Mouse (Mus musculus) hindbrain, embryonic 14.5 days (tissue): ENCODE data around the gene Lrp2. TPM values are rescaled to one million over a fixed set of nuclear protein-coding genes. Genes with fewer than 3 reads are reported as not detected.

ENCODE experiments used
- ATAC-seq: fragments of 200-750 bp; cut with Nextera tagmentation; 2 replicates; pipeline ENCODE4 v1.8.0; 2017; ENCODE audit warnings: moderate number of reproducible peaks, mild to moderate bottlenecking, moderate TSS enrichment, moderate library complexity; ENCODE audit not compliant: low FRiP score
- DNase-seq: peaks from one replicate; pipeline ENCODE4 v3.0.0-alpha.2; 2015; ENCODE audit warnings: low spot score
- H3K27ac ChIP-seq: fragments of 300-500 bp; sonication (generic); 2 replicates; pipeline ENCODE4 v1.5.1; 2014; ENCODE audit warnings: mild to moderate bottlenecking, moderate library complexity
- H3K27me3 ChIP-seq: fragments of 300-500 bp; sonication (generic); 2 replicates; pipeline ENCODE4 v1.6.1; 2014; ENCODE audit warnings: mild to moderate bottlenecking, low read length, mixed read lengths; ENCODE audit not compliant: control insufficient read depth, insufficient read depth
- H3K36me3 ChIP-seq: fragments of 300-500 bp; sonication (generic); replicated peaks from 2 replicates; pipeline ENCODE4 v1.6.1; 2014; ENCODE audit not compliant: control insufficient read depth, insufficient read depth
- H3K4me1 ChIP-seq: fragments of 300-500 bp; sonication (generic); replicated peaks from 2 replicates; pipeline ENCODE4 v1.6.1; 2014; ENCODE audit warnings: antibody characterized with exemption, low read length, mixed read lengths; ENCODE audit not compliant: control insufficient read depth, insufficient read depth
- H3K4me2 ChIP-seq: fragments of 300-500 bp; sonication (generic); replicated peaks from 2 replicates; pipeline ENCODE4 v1.6.1; 2014; ENCODE audit warnings: mild to moderate bottlenecking, moderate library complexity
- H3K4me3 ChIP-seq: fragments of 300-500 bp; sonication (generic); replicated peaks from 2 replicates; pipeline ENCODE4 v1.5.1; 2014; ENCODE audit warnings: mild to moderate bottlenecking, low read length
- H3K9ac ChIP-seq: fragments of 300-500 bp; sonication (generic); 2 replicates; pipeline ENCODE4 v1.6.1; 2014
- H3K9me3 ChIP-seq: fragments of 300-500 bp; sonication (generic); 2 replicates; pipeline ENCODE4 v1.6.1; 2016; ENCODE audit warnings: low read length; ENCODE audit not compliant: control insufficient read depth
- WGBS: fragments of 180-500 bp; shearing (Covaris S2); extraction: QIAGEN DNeasy Blood & Tissue Kit; methylation state at CpG from one replicate; pipeline ENCODE4 v1.1.7; 2014; 5-methylcytosine and 5-hydroxymethylcytosine counted together
- polyA plus RNA-seq: library from polyadenylated mRNA; unstranded; fragments of >200 nt; fragmentation: Nextera tagmentation; extraction: Ambion mirVana; gene quantifications from 2 replicates; pipeline ENCODE4 v1.2.1, GENCODE M21; 2014

Gene Lrp2
- polyA plus RNA-seq, 1 experiment from 2014 or later: 1.7 TPM

DNA sequence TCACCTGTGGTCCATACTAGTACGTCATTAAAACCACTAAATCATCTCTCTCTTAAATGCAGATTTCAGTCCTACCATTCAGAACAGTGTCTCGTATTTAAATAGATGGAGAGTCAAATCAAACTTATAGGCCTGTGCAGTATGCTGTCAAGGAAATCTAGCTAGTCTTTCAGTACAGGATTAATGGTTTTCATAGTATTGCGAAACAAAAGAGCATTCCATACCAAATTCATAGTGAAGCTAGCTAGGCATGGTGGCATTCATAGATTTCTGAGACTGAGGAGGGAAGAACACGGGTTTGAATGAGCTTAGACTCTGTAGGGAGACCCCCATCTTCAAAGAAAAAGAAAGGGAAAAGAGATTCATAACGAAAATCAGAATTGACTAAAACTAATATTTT is 74.1 kb downstream of the Lrp2 start:
- no peak overlapping the region for H3K27ac ChIP-seq
- no peaks in the 10 kb centered on the region for H3K27me3 ChIP-seq
- H3K4me2 ChIP-seq: no peak overlapping the region
- no peaks in the 10 kb centered on the region for H3K9me3 ChIP-seq
- H3K36me3 ChIP-seq: no peaks in the 10 kb centered on the region
- no peak overlapping the region for H3K4me3 ChIP-seq
- DNase-seq (no peak), ATAC-seq (no peak)
- 90% methylated on average over 5 of the region's 5 CpGs for WGBS
- H3K9ac ChIP-seq: no peak overlapping the region
- H3K4me1 ChIP-seq: no peaks in the 10 kb centered on the region

DNA sequence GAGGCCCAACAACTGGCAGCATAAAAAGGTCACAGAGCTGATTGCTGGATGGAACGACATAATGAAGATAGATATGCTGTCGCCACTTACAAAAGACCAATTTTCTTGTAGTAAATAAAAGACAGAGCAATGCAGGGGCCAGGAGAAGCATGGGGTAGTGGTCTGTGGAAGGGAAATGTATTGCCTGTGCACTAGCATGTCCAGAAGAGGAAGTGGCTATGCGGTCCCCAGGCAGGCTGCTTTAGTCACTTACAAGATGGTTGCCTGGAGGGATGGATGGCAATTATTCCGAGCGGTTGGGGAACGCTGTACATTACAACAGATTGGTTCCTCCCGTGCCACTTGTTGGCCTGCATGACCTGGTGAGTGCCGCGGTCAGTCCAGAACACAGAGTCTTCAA is 85.5 kb downstream of the Lrp2 start:
- Histone ChIP-seq H3K4me1 (no peaks in the 10 kb centered on the region), H3K36me3 (no peaks in the 10 kb centered on the region), H3K27me3 (no peaks in the 10 kb centered on the region), H3K9ac (no peak overlapping the region), H3K4me3 (no peak overlapping the region), H3K4me2 (no peak overlapping the region), H3K9me3 (no peaks in the 10 kb centered on the region), H3K27ac (no peak overlapping the region)
- DNase-seq (no peak), ATAC-seq (no peak)
- 72% methylated on average over 9 of the region's 9 CpGs for WGBS

GRCm38 (mm10) chr2:69493130-69493529 is 92.7 kb downstream of the Lrp2 start:
- 92% methylated on average over 4 of the region's 4 CpGs for WGBS
- no peak overlapping the region for H3K4me3 ChIP-seq
- no peaks in the 10 kb centered on the region for H3K4me1 ChIP-seq
- no peak overlapping the region for H3K9ac ChIP-seq
- H3K4me2 ChIP-seq: no peak overlapping the region
- no peaks in the 10 kb centered on the region for H3K9me3 ChIP-seq
- no peak overlapping the region for H3K27ac ChIP-seq
- ATAC-seq: no peak
- H3K36me3 ChIP-seq: no peaks in the 10 kb centered on the region
- peak; percentile 54 for DNase-seq
- no peaks in the 10 kb centered on the region for H3K27me3 ChIP-seq

DNA sequence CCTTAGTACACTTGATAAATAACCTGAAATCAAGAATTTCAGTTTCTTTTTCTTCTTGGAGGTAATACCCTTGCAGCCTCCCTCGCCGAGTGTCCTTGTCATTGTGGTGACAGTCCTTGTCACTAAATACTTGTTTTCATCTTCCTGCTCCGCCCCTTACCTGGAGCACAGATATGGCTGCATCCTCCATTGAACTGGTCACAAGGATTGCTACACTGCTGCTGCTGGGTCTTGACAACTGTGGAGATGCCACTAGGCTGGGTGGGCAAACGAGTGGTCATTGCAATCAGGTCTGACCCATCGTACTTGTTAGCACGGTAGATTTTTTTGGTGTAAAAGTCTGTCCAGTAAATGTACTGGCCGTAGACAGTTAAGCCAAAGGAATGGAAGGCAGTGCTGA is 104.9 kb downstream of the Lrp2 start:
- Histone ChIP-seq H3K27me3 (no peaks in the 10 kb centered on the region), H3K27ac (no peak overlapping the region), H3K9ac (no peak overlapping the region), H3K9me3 (peaks cover 4% of the 10 kb centered on the region; the same call in 1 of the 2 replicates), H3K4me1 (no peaks in the 10 kb centered on the region), H3K4me3 (no peak overlapping the region), H3K4me2 (no peak overlapping the region), H3K36me3 (no peaks in the 10 kb centered on the region)
- DNase-seq (no peak), ATAC-seq (no peak)
- whole genome bisulfite sequencing: 97% methylated on average over 7 of the region's 7 CpGs

DNA sequence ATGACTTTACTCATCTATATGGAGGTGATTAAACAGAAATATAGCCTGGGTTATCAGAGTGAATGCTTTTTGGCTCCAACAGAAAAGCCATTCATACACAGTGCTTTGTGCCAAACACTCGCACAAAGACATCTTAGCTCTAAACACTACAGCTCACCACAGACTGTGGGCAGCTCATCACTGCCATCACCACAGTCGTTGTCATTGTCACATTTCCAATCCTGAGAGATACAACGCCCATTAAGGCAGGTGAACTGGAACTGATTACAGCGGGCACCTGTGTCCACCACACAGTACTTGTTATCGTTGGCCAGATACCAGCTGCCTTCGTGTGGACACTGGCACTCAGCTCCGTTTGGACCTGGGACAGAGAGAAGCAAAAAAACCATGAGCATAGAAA is 106.0 kb downstream of the Lrp2 start:
- DNase-seq: no peak
- Histone ChIP-seq H3K9ac (no peak overlapping the region), H3K27me3 (no peaks in the 10 kb centered on the region), H3K4me3 (no peak overlapping the region), H3K4me2 (no peak overlapping the region), H3K9me3 (peaks cover 4% of the 10 kb centered on the region; the same call in 1 of the 2 replicates), H3K4me1 (no peaks in the 10 kb centered on the region), H3K36me3 (no peaks in the 10 kb centered on the region), H3K27ac (no peak overlapping the region)
- ATAC-seq: no peak
- WGBS: 89% methylated on average over 7 of the region's 7 CpGs

GRCm38 (mm10) chr2:69476901-69477300 is 109.0 kb downstream of the Lrp2 start:
- no peak for DNase-seq
- no peak overlapping the region for H3K27ac ChIP-seq
- 79% methylated on average over 7 of the region's 7 CpGs for WGBS
- H3K4me2 ChIP-seq: no peak overlapping the region
- H3K9ac ChIP-seq: no peak overlapping the region
- H3K27me3 ChIP-seq: no peaks in the 10 kb centered on the region
- H3K9me3 ChIP-seq: no peaks in the 10 kb centered on the region
- H3K36me3 ChIP-seq: no peaks in the 10 kb centered on the region
- no peak for ATAC-seq
- no peak overlapping the region for H3K4me3 ChIP-seq
- no peaks in the 10 kb centered on the region for H3K4me1 ChIP-seq

DNA sequence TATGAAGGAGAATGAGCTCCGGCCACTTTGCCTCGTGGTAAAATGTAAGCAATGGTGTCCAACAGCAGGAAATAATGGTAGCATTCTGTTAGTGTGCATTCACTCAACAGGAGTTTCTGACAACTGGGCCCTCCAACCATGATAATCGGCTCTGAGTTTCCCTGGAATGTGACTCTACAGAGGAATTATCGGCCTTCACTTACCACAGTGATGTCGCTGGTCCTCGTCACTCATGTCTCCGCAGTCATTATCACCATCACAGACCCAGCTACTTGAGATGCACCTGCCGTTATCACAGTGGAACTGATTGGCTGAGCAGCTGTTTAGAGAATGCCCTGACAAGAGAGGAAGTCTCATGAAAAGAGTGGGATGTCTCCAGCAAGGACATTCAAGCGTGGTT is 110.7 kb downstream of the Lrp2 start:
- no peaks in the 10 kb centered on the region for H3K4me1 ChIP-seq
- no peaks in the 10 kb centered on the region for H3K9me3 ChIP-seq
- H3K27ac ChIP-seq: no peak overlapping the region
- no peaks in the 10 kb centered on the region for H3K36me3 ChIP-seq
- DNase-seq: no peak
- 89% methylated on average over 9 of the region's 9 CpGs for WGBS
- ATAC-seq: no peak
- no peaks in the 10 kb centered on the region for H3K27me3 ChIP-seq
- H3K4me2 ChIP-seq: no peak overlapping the region
- H3K4me3 ChIP-seq: no peak overlapping the region
- no peak overlapping the region for H3K9ac ChIP-seq

- no peak for DNase-seq
Observed at GRCm38 (mm10) chr2:69471837-69472236, 114.0 kb downstream of the Lrp2 start.

GRCm38 (mm10) chr2:69463609-69464008 is 122.3 kb downstream of the Lrp2 start:
- no peak for DNase-seq
- Histone ChIP-seq H3K36me3 (no peaks in the 10 kb centered on the region), H3K9ac (no peak overlapping the region), H3K27ac (no peak overlapping the region), H3K4me2 (no peak overlapping the region), H3K27me3 (no peaks in the 10 kb centered on the region), H3K4me3 (no peak overlapping the region), H3K9me3 (no peaks in the 10 kb centered on the region), H3K4me1 (no peaks in the 10 kb centered on the region)
- no peak for ATAC-seq
- 80% methylated on average over 6 of the region's 6 CpGs for WGBS

More at GRCm38 (mm10) chr2:69471837-69472236, 114.0 kb downstream of the Lrp2 start:
- Histone ChIP-seq H3K36me3 (no peaks in the 10 kb centered on the region), H3K4me2 (no peak overlapping the region), H3K27me3 (no peaks in the 10 kb centered on the region), H3K4me3 (no peak overlapping the region), H3K9ac (no peak overlapping the region), H3K4me1 (no peaks in the 10 kb centered on the region), H3K9me3 (no peaks in the 10 kb centered on the region), H3K27ac (no peak overlapping the region)
- 94% methylated on average over 4 of the region's 4 CpGs for WGBS
- no peak for ATAC-seq

DNA sequence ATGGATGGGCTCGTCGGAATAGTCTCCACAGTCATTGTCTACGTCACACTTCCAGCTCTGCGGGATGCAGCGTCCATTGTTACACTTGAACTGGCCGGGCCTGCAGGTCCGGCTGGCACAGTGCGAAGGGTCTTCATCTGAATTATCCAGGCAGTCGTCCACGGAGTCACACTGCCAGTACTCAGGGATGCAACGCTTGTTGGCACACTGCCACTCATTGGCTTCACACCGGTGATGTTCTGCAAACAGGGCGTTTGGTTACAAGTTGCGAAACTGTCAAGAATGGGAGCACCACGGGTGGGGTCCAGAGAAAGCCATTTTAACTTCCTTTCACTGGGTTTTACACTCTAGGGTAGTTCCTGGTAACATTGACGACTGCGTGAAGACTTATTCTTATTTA is 126.4 kb downstream of the Lrp2 start:
- Histone ChIP-seq H3K4me3 (no peak overlapping the region), H3K36me3 (no peaks in the 10 kb centered on the region), H3K27me3 (no peaks in the 10 kb centered on the region), H3K27ac (no peak overlapping the region), H3K4me1 (no peaks in the 10 kb centered on the region), H3K9ac (no peak overlapping the region), H3K4me2 (no peak overlapping the region), H3K9me3 (no peaks in the 10 kb centered on the region)
- DNase-seq (no peak), ATAC-seq (no peak)
- WGBS: 84% methylated on average over 17 of the region's 17 CpGs
